Mouse (Mus musculus) neutrophil, adult 5-6 weeks (primary cell): Measurements from ENCODE around the gene Mafk. TPM values are rescaled to one million over a fixed set of nuclear protein-coding genes. Genes with fewer than 3 reads are reported as not detected.
"Not testable (repeated sequence)": the region's sequence is repeated elsewhere in the genome, so short reads cannot be mapped to it uniquely, and the experiment has no call there.

Experiments used
- ATAC-seq: fragments of 151-379, 151-347 bp; 2 replicates; pipeline ENCODE4 v1.8.0; 2017; ENCODE audit warnings: mild to moderate bottlenecking, moderate TSS enrichment; ENCODE audit not compliant: insufficient number of reproducible peaks, poor library complexity, low FRiP score, severe bottlenecking; ENCODE audit errors: extremely low read depth
- total RNA-seq: library from RNA; stranded (forward); fragments of 200-1000 nt; gene quantifications from 2 replicates; pipeline ENCODE4 v1.2.3, GENCODE M21; 2017

Mafk gene
- total RNA-seq = 48.4 and 55.0 TPM in 2 replicates

DNA sequence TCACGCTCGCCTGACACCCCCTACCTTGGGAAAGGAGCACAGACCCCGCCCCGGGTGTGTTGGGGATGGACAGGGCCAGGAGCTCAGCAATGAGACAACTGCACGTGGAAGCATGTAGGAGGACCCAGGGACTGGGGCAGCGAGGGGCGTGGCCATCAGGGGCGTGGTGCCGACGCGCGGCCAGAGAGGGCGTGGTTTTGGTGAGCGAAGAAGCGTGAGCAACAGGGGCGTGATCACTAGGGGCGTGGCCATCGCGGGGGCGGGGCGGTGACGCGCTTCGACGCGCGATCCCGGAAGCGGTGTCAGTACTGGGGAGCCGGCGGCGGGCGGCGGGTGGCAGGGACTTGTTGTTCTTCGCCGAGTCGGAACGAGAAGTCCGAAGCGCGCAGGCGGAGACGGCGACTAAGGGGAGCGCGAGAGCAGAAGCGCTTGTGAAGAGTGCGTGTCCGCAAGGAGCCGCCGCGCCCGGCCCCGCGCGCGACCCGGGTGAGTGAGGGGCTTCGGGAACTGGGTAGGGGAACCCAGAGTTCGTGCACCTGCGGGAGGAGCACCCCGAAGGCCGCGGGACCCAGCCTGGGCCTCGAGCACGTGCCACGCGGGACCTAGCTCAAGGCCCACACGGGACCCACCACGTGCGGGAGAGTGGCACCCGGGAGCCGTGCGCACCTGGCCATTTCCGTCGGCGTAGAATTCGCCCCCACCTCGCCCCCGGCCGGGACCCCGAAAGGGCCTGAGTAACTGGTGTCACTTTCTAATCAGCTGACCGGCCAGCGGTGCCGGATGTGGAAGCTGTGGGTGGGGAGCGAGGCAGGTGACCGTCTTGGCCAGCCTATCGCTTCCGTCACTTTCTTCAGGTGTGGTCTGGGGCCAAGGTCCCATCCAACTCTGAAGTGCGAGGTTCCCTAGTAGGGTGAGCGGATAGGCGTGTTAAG is at the start of gene Mafk:
Mafk (plus strand) TSS at position 287 of the 932 bp plus-strand sequence.
- peak; percentile 75 for ATAC-seq

DNA sequence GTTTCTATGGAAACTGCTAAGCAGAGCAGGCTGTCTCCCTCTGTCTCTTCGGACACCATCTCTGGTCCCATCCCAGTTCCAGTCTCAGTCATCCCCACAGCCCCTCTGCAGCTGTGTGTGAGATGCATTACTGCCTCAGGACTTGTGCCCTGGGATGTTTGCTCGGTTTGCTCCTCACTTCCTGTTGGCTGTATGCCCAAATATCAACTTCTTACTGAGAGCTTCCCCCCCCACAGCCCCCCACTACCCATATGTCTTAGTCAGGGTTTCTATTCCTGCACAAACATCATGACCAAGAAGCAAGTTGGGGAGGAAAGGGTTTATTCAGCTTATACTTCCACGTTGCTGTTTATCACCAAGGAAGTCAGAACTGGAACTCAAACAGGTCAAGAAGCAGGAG is 48.7 kb upstream of the Mafk start:
- ATAC-seq = not testable (repeated sequence)

DNA sequence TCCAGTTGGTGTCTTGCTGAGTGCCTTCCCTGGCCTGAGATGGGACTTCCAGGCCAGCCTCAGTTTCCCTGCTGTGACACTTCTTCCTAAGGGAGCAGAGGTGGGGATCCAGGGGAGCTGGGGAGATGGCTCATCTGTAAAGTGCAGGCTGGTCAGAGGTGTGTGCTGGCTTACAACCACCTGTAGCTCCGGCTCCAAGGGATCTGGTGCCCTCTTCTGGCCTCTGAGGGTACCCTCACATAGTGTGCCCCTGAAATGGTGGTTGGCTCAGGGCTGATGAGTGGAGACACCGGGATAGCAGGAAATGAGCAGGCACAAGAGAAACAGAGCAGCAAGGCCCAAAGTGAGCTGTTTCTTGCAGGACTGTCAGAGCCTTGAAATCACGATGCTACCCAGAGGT is 45.5 kb upstream of the Mafk start:
- peak; percentile 37; the same call in 1 of the 2 replicates for ATAC-seq

GRCm38 (mm10) chr5:139749413-139750125 is 41.7 kb upstream of the Mafk start:
- no peak for ATAC-seq

GRCm38 (mm10) chr5:139750535-139750934 is 40.8 kb upstream of the Mafk start:
- ATAC-seq = no peak

- no peak for ATAC-seq
These were observed 36.6 kb upstream of the Mafk start for GRCm38 (mm10) chr5:139754753-139755152.

- no peak for ATAC-seq
These were observed 35.2 kb upstream of the Mafk start for GRCm38 (mm10) chr5:139756135-139756534.

- ATAC-seq = no peak
These were observed 34.7 kb upstream of the Mafk start for GRCm38 (mm10) chr5:139756586-139756985.

DNA sequence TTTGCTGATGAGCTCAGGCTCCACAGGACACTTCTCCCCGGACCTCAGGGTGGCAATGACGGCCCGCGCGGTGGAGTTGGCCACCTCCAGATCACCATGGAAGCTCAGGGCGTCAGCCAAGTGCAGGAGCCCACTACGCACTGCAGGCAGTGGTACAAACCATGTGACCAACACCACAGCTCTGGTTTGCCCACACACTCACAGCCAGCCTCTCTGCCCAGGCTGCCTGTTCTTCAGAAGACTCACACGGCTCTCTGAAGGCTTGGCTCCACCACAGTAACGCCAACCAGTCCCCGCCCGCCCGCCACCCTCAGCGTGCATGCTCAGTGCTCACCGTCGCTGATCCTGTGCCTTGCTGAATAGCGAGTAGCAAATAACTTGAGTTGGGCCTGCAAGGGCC is 33.2 kb upstream of the Mafk start:
- ATAC-seq = no peak

DNA sequence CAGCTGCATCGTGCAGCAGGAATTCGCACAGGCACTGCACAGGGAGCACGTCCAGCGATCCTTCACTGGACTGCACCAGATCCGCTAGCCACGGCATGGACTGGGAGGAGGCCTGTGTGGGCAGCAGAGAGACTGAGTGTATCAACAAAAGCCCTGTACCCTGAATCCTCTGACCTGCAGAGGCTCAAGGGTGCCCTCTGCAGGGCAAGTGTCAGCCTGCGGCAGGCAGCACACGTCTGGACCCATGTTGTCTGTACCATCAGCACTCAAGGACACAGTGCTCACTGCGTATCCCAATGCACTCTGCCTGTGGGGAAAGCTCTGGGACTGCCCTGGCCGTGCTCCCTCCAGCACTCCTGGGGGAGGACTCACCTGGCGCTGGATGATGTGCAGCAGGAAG is 27.0 kb upstream of the Mafk start:
- ATAC-seq = no peak

GRCm38 (mm10) chr5:139768216-139768615 is 23.1 kb upstream of the Mafk start:
- ATAC-seq = no peak

- peak; percentile 94 for ATAC-seq
These were observed 15.9 kb upstream of the Mafk start, which contains the start of gene Ints1 for GRCm38 (mm10) chr5:139775216-139775926. TSS of gene Ints1 (minus strand) at chr5:139775674.

DNA sequence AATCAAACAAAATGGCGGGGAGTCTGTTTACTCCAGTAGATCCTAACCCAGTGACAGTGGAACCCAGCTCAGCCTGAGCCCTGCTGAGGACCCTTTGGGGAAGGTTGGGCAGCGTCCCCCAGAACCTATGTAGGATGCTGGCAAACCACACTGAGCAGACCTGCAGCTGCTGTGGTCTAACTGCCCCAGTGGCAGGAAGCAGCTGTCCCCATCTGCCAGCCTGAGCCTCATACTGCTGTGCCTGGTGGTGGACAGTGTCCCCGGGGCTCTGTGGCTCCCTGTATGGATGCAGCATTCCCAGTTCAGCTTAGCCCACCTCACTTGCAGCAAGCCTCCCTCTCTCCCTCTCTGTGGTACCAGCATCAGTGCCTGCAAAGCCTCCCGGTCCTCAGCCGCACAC is 14.3 kb upstream of the Mafk start:
- no peak for ATAC-seq

DNA sequence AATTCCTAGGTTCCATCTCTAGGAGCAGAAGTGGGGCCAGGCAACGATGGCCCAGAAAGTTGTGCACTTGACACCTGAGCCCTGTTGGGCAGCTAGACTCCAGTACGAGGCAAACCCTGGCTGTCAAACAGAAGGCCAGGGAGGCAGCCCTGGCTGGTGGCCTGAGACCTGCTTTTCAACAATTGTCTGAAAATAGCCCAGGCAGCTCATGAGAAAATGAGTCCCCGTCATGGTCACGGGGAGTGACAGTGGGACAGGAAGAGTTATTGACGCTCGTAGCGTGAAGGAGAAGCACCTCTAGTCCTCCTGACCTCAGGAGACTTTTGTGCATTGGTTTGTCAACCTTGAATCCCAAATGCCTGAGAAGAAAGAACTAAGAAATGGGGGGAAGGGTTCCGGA is 9.9 kb upstream of the Mafk start:
- no peak for ATAC-seq

- no peak for ATAC-seq
These were observed 1.8 kb upstream of the Mafk start for GRCm38 (mm10) chr5:139789466-139789865.

DNA sequence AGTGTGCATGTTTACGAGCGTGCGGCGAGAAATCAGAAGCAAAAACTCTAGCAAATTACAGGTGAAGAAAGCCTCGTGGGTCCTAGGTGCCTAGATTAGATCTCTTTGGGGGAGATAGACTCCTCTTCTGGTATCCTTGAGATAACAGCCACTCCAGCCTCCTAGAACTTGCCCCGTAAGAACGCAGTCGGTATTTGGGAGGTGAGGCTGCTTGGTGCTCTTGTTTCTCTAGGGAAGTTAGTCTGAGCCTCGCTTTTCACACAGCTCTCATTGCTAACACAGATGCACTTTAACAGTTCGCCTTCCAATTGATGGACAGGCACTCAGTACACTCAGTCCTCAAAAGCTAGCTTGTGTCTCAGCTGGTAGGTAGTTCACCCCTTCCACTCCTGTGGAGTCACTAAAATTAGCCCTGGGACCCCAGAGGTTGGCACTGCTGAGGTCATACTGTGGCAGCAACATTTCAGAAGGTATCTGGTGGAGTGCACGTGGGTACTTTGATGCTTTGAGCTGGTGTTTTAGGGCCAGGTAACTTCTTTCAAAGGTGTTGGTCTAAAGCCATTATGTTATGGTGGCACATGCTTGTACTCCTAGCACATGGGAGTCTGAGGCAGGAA is 954 bp downstream of the Mafk start:
- no peak for ATAC-seq

DNA sequence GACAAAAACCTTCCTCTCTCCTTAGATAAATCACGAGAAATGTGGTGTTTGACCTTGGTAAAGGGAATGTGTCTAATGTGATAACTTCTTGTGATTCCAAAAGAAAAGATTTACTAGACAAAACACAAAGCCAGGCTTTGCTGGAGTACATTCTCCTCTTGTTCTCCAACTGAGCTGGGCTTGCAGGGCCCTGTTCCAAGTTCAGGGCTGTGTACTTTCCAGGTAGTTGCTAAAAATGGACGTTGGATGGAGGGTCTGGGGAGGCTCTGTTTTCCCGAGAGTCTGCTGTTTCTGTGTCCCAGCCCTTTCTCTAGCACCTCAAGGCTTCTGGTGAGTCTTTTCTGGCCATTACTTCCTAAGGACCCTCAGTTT is 1.6 kb downstream of the Mafk start:
- no peak for ATAC-seq

DNA sequence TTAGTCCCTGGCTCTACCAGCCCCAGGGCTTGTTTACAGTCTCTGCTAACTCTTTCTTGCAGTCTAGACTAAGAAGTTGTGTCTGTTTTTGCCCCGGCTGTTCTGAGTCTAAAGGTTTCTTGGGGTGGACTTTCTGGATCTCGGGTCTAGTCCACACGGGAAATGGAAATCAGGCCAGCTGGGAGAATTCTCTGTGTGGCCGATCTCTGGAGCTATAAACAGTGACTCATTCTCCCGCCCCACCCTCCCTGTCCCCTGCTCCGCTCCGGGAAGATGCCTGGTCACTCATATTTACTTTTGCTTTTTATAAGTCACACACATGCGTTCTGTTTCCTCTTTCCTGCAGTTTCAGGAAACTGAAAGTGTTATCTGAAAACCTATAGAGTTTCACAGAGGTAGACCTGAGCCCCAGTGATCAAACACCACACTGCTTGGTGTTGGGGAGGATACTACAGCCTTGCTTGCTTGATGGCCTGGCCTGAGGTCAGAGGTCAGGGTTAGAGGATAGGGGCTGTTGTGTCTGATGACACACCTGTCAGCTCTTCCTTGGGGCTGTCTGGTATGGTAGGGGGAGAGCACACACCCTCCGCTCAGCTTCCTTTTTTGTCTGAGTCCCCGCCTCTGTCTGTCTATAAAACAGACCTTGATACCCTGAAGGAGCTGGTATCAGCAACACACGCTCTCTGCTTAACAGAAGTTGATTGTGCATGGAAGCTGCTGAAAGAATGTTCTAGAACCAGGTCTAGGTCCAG is 2.2 kb downstream of the Mafk start:
- ATAC-seq = peak; percentile 5; the same call in 1 of the 2 replicates
